Mouse (Mus musculus) limb, embryonic 14.5 days (tissue): ENCODE measurements around the gene Sema3b. TPM values are rescaled to one million over a fixed set of nuclear protein-coding genes. Genes with fewer than 3 reads are reported as not detected.

Experiments used
- ATAC-seq: fragments of 200-750 bp; cut with Nextera tagmentation; 2 replicates; pipeline ENCODE4 v1.8.0; 2017; ENCODE audit warnings: low read depth, moderate number of reproducible peaks, moderate TSS enrichment; ENCODE audit not compliant: low FRiP score
- DNase-seq: peaks from one replicate; pipeline ENCODE4 v3.0.0-alpha.2; 2015; ENCODE audit warnings: low spot score
- H3K27ac ChIP-seq: fragments of 300-500 bp; sonication (generic); replicated peaks from 2 replicates; pipeline ENCODE4 v1.5.1; 2014; ENCODE audit warnings: low read depth, mild to moderate bottlenecking, low read length, moderate library complexity, mixed read lengths
- H3K27me3 ChIP-seq: fragments of 300-500 bp; sonication (generic); 2 replicates; pipeline ENCODE4 v1.6.1; 2014; ENCODE audit warnings: low read length, mixed read lengths; ENCODE audit not compliant: control insufficient read depth, insufficient read depth
- H3K36me3 ChIP-seq: fragments of 300-500 bp; sonication (generic); 2 replicates; pipeline ENCODE4 v1.6.1; 2014; ENCODE audit warnings: mild to moderate bottlenecking, low read length, moderate library complexity, mixed read lengths; ENCODE audit not compliant: control insufficient read depth, insufficient read depth
- H3K4me1 ChIP-seq: fragments of 300-500 bp; sonication (generic); 2 replicates; pipeline ENCODE4 v1.6.1; 2014; ENCODE audit warnings: antibody characterized with exemption, low read length, mixed read lengths; ENCODE audit not compliant: control insufficient read depth, insufficient read depth
- H3K4me2 ChIP-seq: fragments of 300-500 bp; sonication (generic); replicated peaks from 2 replicates; pipeline ENCODE4 v1.6.1; 2014; ENCODE audit warnings: low read depth, mild to moderate bottlenecking, low read length, moderate library complexity; ENCODE audit not compliant: severe bottlenecking
- H3K4me3 ChIP-seq: fragments of 300-500 bp; sonication (generic); replicated peaks from 2 replicates; pipeline ENCODE4 v1.5.1; 2014; ENCODE audit warnings: low read length
- H3K9ac ChIP-seq: fragments of 300-500 bp; sonication (generic); 2 replicates; pipeline ENCODE4 v1.6.1; 2014; ENCODE audit warnings: mild to moderate bottlenecking, low read depth, low read length, moderate library complexity; ENCODE audit not compliant: severe bottlenecking
- H3K9me3 ChIP-seq: fragments of 300-500 bp; sonication (generic); 2 replicates; pipeline ENCODE4 v1.6.1; 2016; ENCODE audit warnings: low read length; ENCODE audit not compliant: control insufficient read depth
- POLR2A ChIP-seq: fragments of 200-500 bp; IDR thresholded peaks from 2 replicates; pipeline ENCODE4 v1.8.0; 2012; ENCODE audit warnings: inconsistent platforms, mild to moderate bottlenecking, moderate library complexity, borderline replicate concordance; ENCODE audit not compliant: insufficient read depth, insufficient read length; ENCODE audit errors: extremely low read depth
- WGBS: fragments of 180-500 bp; shearing (Covaris S2); extraction: QIAGEN DNeasy Blood & Tissue Kit; methylation state at CpG from one replicate; pipeline ENCODE4 v1.1.7; 2014; 5-methylcytosine and 5-hydroxymethylcytosine counted together
- polyA plus RNA-seq, 2 experiments: library from polyadenylated mRNA; depleted of rRNA in 1 of 2; stranded (reverse) in 1 of 2; unstranded in 1 of 2; fragments of >200 nt; fragmentation: Nextera tagmentation in 1 of 2; extraction: Ambion mirVana in 1 of 2; gene quantifications; 2 replicates each; pipeline versions ENCODE4 v1.2.1 to v1.2.3; 2012 to 2014

Sema3b gene
- polyA plus RNA-seq, 2 experiments: 11.2 to 23.7 TPM

GRCm38 (mm10) chr9:107555701-107556100 lies 53.3 kb downstream of the Sema3b start:
- 28% methylated on average over 2 of the region's 2 CpGs for WGBS
- Histone ChIP-seq H3K4me1 (peaks cover 42% of the 10 kb centered on the region), H3K9me3 (no peaks in the 10 kb centered on the region), H3K36me3 (peaks cover 48% of the 10 kb centered on the region), H3K4me2 (peak overlapping the region; percentile 98), H3K27me3 (no peaks in the 10 kb centered on the region), H3K4me3 (peak overlapping the region; percentile 85), H3K27ac (no peak overlapping the region), H3K9ac (peak overlapping the region; percentile 80)
- no peak for TF ChIP-seq POLR2A
- DNase-seq (no peak), ATAC-seq (no peak)

DNA sequence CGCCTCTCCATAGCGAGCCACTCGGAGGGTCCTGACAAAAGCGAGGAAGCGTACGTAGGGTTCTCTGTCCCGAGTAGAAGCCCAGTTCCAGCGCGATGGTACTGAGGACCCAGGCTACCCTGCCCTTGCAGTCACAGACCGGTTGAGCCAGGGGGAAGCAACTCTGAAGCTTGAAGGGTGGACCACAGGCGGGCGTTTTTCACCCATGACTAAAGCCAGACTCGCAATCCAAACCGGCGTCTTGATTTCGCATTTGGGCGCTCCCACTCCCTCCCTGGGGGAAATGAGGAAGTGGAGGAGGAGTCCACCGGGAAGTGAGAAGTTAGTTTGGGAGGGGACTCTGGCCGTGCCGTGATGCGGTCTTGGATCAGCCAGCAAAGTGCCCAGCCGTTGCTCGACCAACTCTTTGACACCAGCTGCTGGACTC lies 54.0 kb downstream of the Sema3b start:
- peak overlapping the region; percentile 98 for H3K4me2 ChIP-seq
- 0 out of 2 replicates have a peak, but pooled peaks have one; percentile 12 for TF ChIP-seq POLR2A
- ATAC-seq (no peak), DNase-seq (peak; percentile 55)
- H3K4me3 ChIP-seq: peak overlapping the region; percentile 85
- H3K27me3 ChIP-seq: no peaks in the 10 kb centered on the region
- H3K9me3 ChIP-seq: no peaks in the 10 kb centered on the region
- H3K27ac ChIP-seq: peak overlapping the region; percentile 91
- 0% methylated on average over 23 of the region's 23 CpGs for WGBS
- H3K9ac ChIP-seq: peak overlapping the region; percentile 80
- peaks cover 42% of the 10 kb centered on the region for H3K36me3 ChIP-seq
- H3K4me1 ChIP-seq: peaks cover 44% of the 10 kb centered on the region

GRCm38 (mm10) chr9:107554319-107554825 lies 54.7 kb downstream of the Sema3b start:
- 0% methylated on average over 36 of the region's 53 CpGs for WGBS
- ATAC-seq: peak; percentile 91
- H3K4me1 ChIP-seq: peaks cover 44% of the 10 kb centered on the region

GRCm38 (mm10) chr9:107553541-107554318 lies 55.3 kb downstream of the Sema3b start:
- peak overlapping the region; percentile 85 for H3K4me3 ChIP-seq
- no peaks in the 10 kb centered on the region for H3K9me3 ChIP-seq
- no peaks in the 10 kb centered on the region for H3K27me3 ChIP-seq
- peaks cover 44% of the 10 kb centered on the region for H3K4me1 ChIP-seq
- H3K9ac ChIP-seq: peak overlapping the region; percentile 60
- WGBS: 7% methylated on average over 37 of the region's 37 CpGs
- peak overlapping the region; percentile 79 for H3K27ac ChIP-seq
- H3K4me2 ChIP-seq: peak overlapping the region; percentile 98
- peak; percentile 18 for ATAC-seq
- H3K36me3 ChIP-seq: peaks cover 29% of the 10 kb centered on the region
- no peak for TF ChIP-seq POLR2A
- DNase-seq: no peak

More at GRCm38 (mm10) chr9:107554319-107554825, 54.7 kb downstream of the Sema3b start:
- peak overlapping the region; percentile 98 for H3K4me2 ChIP-seq
- H3K9ac ChIP-seq: peak overlapping the region; percentile 80
- peaks cover 35% of the 10 kb centered on the region for H3K36me3 ChIP-seq
- peak; percentile 98 for DNase-seq
- H3K4me3 ChIP-seq: peak overlapping the region; percentile 85
- no peaks in the 10 kb centered on the region for H3K9me3 ChIP-seq
- H3K27me3 ChIP-seq: no peaks in the 10 kb centered on the region
- peak overlapping the region; percentile 91 for H3K27ac ChIP-seq
- peak; percentile 64; the same call in 1 of the 2 replicates for TF ChIP-seq POLR2A

- 67% methylated on average over 5 of the region's 5 CpGs for WGBS
- H3K27me3 ChIP-seq: no peaks in the 10 kb centered on the region
- TF ChIP-seq POLR2A: no peak
- DNase-seq (no peak), ATAC-seq (no peak)
- peak overlapping the region; percentile 85; the same call in 1 of the 2 replicates for H3K27ac ChIP-seq
- no peaks in the 10 kb centered on the region for H3K9me3 ChIP-seq
- H3K4me2 ChIP-seq: peak overlapping the region; percentile 98
- peaks cover 44% of the 10 kb centered on the region for H3K4me1 ChIP-seq
- H3K4me3 ChIP-seq: peak overlapping the region; percentile 85
- peak overlapping the region; percentile 60; the same call in 1 of the 2 replicates for H3K9ac ChIP-seq
- peaks cover 20% of the 10 kb centered on the region for H3K36me3 ChIP-seq
Observed at GRCm38 (mm10) chr9:107552690-107553393, 56.2 kb downstream of the Sema3b start.
